Mouse (Mus musculus) ES-E14 (cell line): Measurements from ENCODE around the gene Pex14.

Source experiments
- HCFC1 ChIP-seq: IDR thresholded peaks from 2 replicates; pipeline ENCODE4 v1.6.1; 2012; ENCODE audit warnings: low read length, inconsistent platforms, borderline replicate concordance; ENCODE audit not compliant: insufficient read depth
- MAFK ChIP-seq: IDR thresholded peaks from 2 replicates; pipeline ENCODE4 v1.6.1; 2014; ENCODE audit warnings: mild to moderate bottlenecking, low read depth, low read length, inconsistent platforms; ENCODE audit not compliant: insufficient read depth
- ZC3H11A ChIP-seq: IDR thresholded peaks from 2 replicates; pipeline ENCODE4 v1.6.1; 2012; ENCODE audit warnings: low read depth, mild to moderate bottlenecking, inconsistent platforms, low read length, borderline replicate concordance
- ZNF384 ChIP-seq: IDR thresholded peaks from 2 replicates; pipeline ENCODE4 v1.6.1; 2012; ENCODE audit warnings: low read depth, low read length, inconsistent platforms

GRCm38 (mm10) chr4:148923414-148923813 is 176.3 kb downstream of the Pex14 start:
- TF ChIP-seq MAFK (no peak), ZNF384 (no peak), HCFC1 (no peak), ZC3H11A (no peak)
